Mouse (Mus musculus): ENCODE measurements at regions not wholly inside any gene's neighbourhood (a gene's known extent, or its start where the extent isn't known, plus 50 kb on each side); places are given as distances from the start of the nearest gene placed in this dataset.

DNA sequence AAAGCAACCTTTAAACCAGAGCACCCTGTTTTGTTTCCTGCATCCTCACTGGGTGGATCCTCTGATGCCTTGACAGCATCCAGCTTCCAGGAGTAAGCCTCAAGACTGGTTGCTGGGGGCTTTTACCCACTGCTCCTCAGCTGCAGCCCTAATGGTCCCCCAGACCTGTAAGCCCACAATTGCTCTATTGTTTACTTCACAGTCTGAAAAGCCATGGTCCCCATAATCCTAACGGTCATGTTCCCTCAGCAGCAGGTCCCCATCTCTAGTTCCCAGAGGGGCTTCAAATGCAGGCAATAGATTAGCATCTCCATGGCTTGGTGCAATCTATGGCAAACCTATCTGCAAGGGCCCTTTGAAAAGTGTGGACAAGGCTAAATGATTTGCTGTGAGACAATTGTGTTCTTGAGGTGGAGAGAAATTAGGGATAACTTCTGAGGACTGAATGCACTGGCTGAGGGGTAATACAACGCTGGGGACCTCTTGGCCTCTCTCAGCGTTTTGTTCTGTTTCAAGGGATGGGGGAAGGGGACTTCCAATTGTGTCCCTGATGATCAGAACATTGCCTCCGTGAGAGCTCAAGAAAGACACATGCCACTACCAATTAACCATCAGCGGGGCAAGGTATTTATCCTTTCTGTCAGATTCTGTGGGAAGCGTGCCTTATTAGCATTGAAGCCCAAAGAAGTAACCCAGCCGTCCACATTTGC, 341.1 kb upstream of the Adgrl2 start:
- DNase-seq (ENCODE audit: low spot score in 2 of 2): no peak

DNA sequence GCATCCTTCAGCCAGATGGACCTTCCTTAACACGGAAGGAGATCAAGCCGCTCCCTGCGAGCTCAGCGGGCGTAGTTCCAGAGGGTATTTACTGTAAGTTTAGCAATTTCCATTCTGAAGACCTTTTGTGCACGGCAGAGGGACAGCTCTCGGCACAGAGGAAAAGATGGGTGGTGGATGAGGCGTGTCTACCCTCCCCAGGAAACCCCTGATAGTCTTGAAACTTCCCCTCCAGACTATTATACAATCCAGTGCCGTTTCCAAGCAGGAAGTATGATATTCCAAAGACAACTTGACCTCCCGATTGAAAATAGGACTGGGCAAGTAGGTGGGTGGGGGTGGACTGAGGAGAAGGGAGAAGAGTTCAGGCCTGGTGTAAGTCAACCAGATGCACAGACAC, 340.4 kb upstream of the Adgrl2 start:
- no peak for DNase-seq (ENCODE audit: low spot score in 2 of 2)

DNA sequence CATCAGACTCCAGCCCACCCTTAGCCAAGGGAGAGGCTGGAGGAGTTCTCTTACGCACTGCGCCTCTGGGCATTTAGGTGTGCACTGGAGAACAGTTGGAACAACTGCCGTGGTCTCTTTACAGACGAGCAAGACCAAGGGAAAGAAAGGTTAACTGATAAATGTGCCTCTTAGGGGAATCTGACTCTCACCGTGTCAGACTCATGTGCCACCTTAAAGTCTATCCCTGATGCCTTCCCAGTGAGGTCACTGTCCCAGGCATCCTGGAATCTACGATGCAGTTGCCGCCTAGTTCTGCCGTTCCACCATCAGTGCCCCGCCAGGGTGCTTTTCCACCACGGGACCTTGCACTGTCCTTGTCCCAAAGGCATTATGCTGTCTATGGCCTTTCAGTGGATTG, 339.7 kb upstream of the Adgrl2 start:
- no peak for DNase-seq (ENCODE audit: low spot score in 2 of 2)

DNA sequence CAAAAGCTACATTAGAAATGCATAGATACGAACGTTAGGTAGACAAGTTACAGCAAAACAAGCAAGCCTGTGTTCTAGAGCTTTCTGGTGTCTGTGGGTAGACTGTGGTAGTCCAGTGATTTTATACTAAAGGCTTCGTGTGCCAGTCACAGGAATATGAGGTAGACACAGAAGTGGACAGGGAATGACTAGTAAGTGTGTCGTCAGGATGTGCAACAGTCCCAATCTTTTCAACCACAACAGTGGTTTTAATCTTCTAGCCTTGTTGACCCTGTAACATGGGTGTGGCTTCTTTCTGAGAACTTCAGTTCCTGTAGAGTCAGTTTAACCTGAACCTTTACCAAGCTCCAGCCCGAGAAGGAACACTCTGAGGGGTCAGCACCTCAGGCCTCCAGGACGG, 339.3 kb upstream of the Adgrl2 start:
- DNase-seq (ENCODE audit: low spot score in 2 of 2): no peak

DNA sequence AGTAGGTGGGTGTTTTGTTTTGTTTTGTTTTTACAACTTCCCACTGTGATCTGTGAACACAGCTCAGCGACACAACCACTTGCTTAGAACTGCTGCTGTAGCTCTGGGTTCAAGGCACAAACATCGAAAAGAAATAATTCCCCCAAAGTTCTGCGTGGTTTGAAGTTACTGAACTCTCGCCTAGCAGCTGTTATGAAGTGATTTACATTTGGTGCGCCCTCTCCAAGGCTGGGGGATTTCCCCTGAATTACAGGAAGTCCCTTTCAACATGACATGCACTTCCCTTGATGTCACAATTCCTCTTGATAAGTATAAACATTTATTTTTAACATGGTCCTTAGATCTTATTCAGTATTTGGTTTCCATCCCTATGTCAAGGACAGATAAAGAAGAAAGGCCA, 336.3 kb upstream of the Adgrl2 start:
- no peak for DNase-seq (ENCODE audit: low spot score in 2 of 2)

DNA sequence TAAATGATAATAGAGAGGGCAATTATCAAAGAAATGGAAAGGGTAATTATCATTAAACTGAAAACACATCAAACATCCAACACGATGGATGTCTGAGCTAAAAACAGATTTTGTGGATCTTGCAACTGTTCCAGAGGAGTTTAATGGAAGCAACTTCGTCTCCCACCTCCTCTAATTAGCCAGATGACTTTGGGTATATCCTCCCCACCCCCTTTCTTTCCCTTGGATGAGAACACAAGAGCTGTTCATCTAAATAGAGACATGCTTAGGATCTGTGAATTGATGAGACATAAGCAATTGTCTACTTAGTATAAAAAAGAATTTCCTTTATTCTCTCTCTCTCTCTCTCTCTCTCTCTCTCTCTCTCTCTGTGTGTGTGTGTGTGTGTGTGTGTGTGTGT, 333.7 kb upstream of the Adgrl2 start:
- no peak for DNase-seq (ENCODE audit: low spot score in 2 of 2)

DNA sequence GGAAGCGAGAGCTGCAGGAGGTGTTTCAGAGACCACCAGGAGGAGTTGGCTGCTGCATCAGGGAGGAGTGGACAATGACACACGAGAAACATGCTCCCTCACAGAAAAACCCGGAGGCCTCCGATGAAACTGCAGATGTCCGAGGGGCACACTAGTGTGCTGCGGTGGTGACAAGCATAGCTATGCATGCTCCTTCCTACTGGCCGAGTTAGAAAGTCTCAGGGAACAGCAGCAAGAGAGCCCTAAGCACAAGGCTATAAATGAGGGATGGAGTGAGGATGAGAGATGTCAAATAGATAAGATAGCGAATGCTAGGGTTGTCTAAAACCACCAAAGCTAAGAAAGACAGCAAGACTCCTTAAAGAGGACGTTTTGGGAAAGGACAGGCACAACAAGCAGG, 328.4 kb upstream of the Adgrl2 start:
- DNase-seq (ENCODE audit: low spot score in 2 of 2): no peak

DNA sequence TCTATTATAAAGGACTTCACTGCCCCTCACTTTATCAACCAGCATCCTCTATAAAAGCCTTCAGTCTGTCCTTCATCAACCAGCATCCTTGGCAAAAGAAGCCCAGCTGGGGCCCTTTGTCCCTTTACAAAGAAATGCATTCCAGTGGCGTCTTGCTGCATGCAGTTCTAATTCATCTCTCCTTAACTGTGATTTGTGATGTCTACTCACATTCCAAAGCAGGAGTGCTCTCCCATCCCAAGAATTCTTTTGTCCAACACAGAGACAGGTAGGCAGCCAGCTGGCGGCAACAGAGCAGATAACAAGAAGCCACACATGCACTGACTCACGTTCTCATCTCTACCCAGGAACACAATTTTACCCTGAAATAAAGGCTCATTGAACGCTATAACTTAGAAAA, 323.9 kb upstream of the Adgrl2 start:
- no peak for DNase-seq (ENCODE audit: low spot score in 2 of 2)

DNA sequence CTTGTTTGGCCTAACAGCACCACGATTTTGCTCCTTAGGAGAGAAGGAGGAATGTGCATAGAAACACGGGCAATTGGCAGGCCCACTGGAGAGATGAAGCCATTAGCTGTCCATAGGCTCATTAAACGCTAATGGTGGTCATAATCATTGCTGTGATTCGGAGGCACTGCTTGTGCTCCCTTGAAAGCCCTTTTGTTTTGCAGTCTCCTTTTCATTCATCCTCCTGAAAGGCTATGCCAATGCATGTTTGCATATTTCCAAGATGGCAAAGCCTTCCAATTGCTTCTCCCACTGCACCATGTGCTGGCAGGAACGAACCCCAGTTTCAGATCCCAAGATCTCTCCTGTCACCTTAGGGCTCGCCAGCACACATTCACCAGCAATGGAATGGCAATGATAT, 322.9 kb upstream of the Adgrl2 start:
- DNase-seq (ENCODE audit: low spot score in 2 of 2): no peak

DNA sequence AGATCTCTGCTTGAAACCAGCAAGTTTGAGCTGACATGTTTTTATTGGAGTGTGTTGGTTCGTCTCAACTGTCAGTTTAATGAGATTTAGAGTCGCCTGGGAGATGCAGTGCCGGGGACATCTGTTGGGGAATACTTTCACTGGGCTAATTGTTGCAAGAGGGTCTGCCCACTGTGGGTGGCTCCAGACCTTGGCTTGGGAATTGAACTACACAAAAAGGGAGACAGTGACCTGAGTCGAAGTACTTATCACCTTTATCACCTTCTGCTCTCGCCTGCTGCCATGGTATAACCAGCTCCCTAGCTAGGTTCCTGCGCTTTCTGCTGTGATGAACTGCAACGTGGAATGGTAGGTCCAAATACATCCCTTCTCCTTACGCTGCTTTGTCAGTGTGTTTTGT, 321.2 kb upstream of the Adgrl2 start:
- no peak for DNase-seq (ENCODE audit: low spot score in 2 of 2)

DNA sequence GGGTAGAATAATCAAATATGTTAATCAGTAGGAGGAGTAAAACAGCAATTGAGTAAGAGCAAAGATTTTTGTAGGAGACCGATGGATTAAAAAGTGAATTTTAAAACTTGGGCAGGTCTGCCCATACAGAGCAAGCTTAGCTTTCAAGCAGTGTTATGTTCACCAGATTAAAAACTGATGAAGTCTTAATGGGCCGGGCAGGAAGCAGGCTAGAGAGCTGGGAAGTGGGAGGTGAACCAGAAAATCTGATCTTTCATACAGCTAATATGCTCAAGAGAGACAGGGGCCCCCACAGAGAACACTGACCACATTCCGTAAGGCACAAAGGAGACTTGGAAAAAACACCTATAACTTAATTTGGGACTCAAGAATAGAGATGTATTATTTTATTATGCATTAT, 316.4 kb upstream of the Adgrl2 start:
- no peak for DNase-seq (ENCODE audit: low spot score in 2 of 2)

DNA sequence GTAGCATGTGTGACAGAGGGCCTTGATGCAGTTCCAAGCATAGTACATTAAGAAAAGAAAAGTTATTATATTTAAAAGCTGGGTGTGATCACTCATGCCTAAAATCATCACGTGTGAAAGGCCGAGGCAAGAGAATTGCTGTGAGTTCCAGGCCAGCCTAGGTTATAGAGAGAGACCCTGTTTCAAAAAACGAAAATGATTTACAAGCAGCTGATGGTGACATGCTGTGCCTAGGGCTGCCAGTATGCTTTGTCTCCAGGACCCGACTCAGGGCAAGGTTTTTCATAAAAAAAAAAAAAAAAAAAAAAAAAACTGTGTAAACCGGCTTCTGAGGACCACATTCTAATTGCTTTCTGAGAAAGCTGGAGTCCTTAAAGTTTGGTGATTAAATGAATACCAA, 315.9 kb upstream of the Adgrl2 start:
- no peak for DNase-seq (ENCODE audit: low spot score in 2 of 2)

DNA sequence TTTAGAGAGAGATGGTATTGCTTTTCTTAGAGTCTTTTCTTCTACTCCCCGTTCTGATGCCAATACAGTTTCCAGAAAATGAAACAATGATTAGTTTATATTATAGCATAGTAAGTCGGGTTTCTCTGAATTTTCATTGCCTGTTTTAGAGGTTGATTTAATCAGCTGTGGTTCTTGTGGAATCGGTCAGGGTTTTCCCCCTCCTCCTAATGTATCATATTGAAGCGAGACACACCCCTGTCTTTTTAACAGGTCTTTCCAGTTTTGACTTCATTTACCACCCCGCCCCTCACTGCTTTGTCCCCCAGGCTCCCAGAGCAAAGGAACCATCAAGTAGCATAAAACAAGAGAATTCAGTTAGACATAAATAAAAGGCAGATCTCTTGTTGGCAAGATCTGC, 315.1 kb upstream of the Adgrl2 start:
- DNase-seq (ENCODE audit: low spot score in 2 of 2): no peak

DNA sequence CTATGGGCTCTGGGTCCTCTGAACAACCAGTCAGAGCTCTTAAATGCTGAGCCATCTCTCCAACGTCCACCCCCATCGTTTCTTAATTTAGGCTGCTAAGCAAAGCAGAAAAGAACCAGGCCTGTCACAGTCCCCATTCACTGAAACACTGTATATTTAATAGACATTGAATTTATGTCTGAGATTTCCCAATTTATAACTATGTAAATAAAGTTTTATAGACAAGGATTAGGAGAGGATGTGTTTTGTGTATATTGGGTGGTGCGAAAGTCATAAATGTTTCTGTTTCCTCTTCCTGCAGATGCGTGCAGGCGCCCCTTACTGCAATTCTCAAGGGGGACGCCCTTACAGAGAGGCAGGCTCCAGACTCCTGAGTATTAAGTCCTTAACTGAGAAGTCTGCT, 314.7 kb upstream of the Adgrl2 start:
- no peak for DNase-seq (ENCODE audit: low spot score in 2 of 2)

DNA sequence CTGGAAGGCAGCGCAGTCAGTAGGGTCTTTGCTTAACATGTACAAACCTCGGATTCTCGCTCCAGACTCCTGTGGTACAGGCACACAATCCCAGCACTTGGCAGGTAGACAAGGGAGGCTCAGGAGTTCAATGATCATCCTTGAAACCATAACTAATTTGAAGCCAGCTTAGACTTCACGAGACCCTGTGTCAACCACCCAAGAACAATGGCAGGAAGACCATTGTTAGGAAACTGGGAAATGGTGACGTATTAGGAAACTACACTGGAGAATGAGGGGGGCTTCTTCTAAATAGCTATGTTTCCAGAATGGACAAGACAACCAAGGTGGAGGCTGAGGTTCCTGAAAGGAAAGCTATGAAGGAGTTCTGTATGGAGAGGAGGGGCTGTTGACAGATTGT, 313.1 kb upstream of the Adgrl2 start:
- DNase-seq (ENCODE audit: low spot score in 2 of 2): no peak

DNA sequence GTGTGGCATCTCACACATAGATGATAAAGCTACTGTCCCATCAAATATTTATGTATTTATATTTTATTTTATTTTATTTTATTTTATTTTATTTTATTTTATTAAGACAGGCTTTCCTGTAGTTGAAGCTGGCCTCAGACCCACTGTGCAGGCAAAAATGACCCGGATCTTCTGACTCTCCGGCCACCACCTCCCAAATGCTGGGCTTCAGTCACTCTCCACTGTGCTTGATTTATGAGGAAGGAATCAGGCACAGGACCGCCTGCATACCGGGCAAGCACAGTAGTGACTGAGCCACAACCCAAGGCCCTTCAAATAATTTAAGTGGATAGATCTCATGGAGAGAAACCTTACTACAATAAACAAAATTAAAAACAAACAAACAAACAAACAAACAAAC, 309.6 kb upstream of the Adgrl2 start:
- DNase-seq (ENCODE audit: low spot score in 2 of 2): no peak

DNA sequence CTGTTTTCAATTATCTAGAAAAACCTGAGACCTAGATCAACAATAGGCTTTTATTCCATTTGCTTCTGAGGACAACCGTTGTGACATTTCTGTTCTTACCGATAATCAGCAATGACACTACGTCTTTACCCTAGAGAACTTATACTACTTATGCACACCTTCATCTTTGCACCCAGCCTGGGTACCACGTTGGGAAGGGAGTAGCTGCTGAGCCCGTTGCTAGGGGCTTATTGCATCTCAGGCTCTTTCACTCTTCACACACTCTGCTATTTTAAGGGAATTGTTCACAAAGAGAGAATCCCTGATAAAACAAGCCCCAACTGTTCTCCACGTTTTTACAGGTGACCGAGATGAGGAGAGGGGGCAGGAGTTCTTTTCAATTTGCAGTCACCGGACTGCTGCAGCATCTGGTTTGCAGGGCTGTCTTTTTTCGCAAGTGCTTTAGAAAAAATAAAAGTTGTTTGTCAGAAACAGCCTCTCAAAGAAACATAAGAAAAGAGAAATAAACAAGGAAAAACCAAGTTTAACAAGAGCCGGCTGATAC, 306.1 kb upstream of the Adgrl2 start:
- DNase-seq (ENCODE audit: low spot score in 2 of 2): no peak

DNA sequence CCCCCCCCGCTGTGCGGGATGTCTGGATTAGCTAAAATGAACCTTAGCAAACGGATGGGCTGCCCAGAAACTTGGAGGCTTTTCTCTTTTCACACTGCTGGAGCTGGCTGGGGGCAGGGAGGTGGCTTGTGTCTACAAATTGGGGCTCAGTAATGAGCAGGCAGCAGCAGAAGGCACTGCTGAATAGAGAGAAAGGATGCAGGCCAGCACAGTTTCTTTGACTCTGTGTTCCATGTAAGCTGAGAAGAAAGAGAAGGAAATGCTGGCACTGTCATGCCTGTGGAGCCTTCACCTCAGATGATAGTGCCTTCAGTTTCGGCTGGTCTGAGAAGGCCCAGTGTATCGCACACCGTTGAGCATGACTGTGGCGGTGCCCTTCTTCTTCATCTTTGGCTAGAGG, 305.6 kb upstream of the Adgrl2 start:
- peak; percentile 15 to 20 for DNase-seq (ENCODE audit: low spot score in 2 of 2)

DNA sequence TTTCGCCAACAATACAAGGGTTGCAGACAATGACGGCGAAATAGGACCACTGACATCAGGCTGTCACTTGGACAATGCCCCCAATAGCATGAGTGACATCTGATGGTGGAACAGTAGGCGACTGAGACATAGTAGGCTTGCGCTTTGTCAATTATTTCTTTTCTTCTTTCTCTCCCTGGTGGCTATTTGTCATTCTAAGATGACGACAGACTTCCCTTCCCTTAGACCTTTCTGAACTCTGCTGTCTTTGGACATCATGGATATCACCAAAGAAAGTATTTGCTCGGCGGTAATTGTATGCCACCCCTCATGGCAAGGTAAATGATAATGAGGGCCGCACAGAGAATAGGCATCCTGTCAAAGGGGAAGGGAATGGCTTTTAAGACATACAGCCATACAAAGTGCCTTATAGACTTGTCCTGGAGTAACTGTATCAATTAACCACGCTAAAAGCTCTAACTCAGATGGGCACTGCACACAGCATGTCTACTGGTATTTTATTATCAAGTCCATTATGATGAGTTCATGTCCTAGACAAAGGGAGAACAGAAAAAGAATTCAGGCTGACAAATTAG, 305.0 kb upstream of the Adgrl2 start:
- no peak for DNase-seq (ENCODE audit: low spot score in 2 of 2)

DNA sequence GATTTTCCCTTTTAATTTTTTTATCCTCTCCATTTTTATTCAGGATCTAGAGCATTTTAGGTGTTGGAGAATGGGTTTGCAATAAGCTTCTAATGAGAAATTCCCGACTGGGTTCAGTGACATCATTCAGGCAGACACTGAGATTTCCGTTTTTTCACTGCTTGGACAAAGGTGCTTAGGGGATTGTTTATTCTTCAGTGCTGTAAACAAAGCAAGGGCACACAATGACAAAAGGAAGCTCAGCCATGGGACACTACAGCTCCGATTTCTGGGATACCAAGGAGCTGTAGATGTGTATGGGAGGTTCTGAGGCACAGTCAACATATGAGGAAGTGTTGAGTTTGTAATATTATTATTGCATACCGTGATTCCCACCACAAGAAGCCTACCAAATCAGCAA, 304.1 kb upstream of the Adgrl2 start:
- DNase-seq (ENCODE audit: low spot score in 2 of 2): no peak

DNA sequence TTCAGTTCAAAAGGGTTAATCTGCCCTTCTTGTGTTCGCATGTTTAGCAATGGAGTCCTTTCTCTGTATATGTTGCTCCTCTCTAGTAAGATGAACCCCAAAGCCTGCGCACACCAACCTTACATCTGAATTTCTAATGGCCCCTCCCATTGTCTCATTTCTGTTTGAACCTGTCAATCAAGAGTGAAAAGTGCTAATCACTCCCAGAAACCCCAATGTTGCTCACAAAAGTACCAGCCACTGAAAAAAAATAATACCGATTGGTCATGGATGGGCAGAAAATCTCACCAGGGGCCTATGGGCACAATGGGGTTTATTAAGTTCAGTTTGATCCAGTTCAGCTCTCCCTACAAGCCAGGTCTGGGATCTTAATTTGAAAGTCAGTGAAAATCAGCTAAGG, 302.1 kb upstream of the Adgrl2 start:
- DNase-seq (ENCODE audit: low spot score in 2 of 2): no peak

DNA sequence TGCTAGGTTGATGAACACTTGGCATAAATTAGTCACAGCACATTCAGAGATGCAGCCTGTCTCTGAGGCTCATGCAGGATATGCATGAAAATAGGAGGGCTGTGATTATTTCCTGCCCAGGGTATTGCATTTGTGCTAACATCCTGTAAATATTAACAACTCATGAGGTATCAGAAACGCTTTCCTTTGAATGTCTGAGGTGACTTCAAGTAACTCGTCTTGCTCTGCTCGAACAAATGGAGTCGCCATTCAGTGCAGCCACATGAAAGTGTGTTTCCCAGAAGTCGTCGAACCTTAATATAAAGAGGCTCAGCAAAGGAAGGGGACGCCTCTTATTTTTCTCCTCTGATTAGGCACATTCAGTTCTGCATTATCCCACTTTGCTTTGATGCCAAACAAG, 301.1 kb upstream of the Adgrl2 start:
- no peak for DNase-seq (ENCODE audit: low spot score in 2 of 2)

DNA sequence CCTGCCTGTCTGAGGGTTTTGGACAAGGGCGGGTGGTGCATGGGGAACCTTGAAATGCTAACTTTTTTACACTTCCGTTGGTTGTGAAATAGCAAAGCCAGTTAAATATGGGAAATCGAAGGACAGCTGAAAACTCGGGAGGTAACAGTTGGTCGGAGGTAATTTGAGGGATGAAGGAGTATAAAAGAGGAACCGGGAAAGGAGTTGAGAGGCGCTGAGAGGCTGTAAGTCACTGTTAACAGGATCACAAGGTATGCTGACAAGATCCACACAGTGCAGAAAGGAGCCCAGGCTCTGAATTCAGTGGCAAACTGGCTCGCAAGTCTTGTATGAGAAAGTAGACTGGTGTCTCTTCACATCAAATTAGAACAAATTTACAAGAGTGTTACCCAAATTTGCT, 299.9 kb upstream of the Adgrl2 start:
- no peak for DNase-seq (ENCODE audit: low spot score in 2 of 2)

DNA sequence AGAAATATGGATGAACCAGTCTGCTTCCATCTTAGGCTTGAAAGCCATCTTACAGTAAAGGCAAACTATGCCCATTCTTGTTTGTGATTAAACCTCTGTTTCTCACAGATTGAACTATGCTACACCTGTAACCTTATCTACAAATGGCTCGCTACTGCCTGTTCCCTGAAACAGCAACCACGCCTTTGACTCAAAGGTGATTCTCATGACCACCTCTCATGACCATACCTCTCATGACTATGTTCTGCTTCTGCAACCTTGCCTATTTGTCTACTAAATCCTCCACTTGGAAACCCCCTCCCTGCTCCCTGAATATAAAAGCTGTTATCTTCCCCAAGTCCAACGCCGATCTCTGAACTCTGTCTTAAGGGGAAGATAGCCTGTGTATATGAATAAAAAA, 296.7 kb upstream of the Adgrl2 start:
- DNase-seq (ENCODE audit: low spot score in 2 of 2): no peak

Data from frontal cortex, postnatal 10 days (tissue).